Mouse (Mus musculus): ENCODE measurements around the gene Nod2. TPM values are rescaled to one million over a fixed set of nuclear protein-coding genes. Genes with fewer than 3 reads are reported as not detected.
A peak's percentile ranks its signal among the peaks of the same experiment; 100 is the strongest.

The Nod2 gene
- total RNA-seq (2021): under 1 TPM; 0.31 to 0.53 TPM
- long read RNA-seq, experiment 1: 0 reads
- long read RNA-seq, experiment 2: 0 reads

GRCm38 (mm10) chr8:88646837-88647778 is at the start of gene Nod2:
Gene Nod2 (plus strand): TSS chr8:88647315.
- TF ChIP-seq CTCF (IDR thresholded peaks at IDR 0.05): no peak
- peak; percentile 89 for DNase-seq
- Histone ChIP-seq H3K27ac (peak within 1 kb of the TSS; percentile 79), H3K4me3 (peak within 1 kb of the TSS; percentile 77)
- intact Hi-C loops (cut with DNase I): loop anchor here (5.0 kb wide), 1 partner anchor 50 kb away; the partner anchor contains the start of gene Cyld

GRCm38 (mm10) chr8:88598578-88598977 is 48.5 kb upstream of the Nod2 start:
- intact Hi-C loops (cut with DNase I): no loop called here
- DNase-seq: no peak
- Histone ChIP-seq H3K4me3 (no peak overlapping the region), H3K27ac (no peak overlapping the region)
- TF ChIP-seq CTCF (IDR thresholded peaks at IDR 0.05): no peak

- no peak for TF ChIP-seq CTCF (IDR thresholded peaks at IDR 0.05)
- Histone ChIP-seq H3K27ac (no peak overlapping the region), H3K4me3 (no peak overlapping the region)
- no peak for DNase-seq
- intact Hi-C loops (cut with DNase I): no loop called here
These were observed 47.6 kb upstream of the Nod2 start for GRCm38 (mm10) chr8:88599491-88599890.

- intact Hi-C loops (cut with DNase I): no loop called here
- no peak for TF ChIP-seq CTCF (IDR thresholded peaks at IDR 0.05)
- no peak overlapping the region for H3K27ac ChIP-seq
- DNase-seq: no peak
- no peak overlapping the region for H3K4me3 ChIP-seq
These were observed 43.6 kb upstream of the Nod2 start for GRCm38 (mm10) chr8:88603446-88603989.

- H3K4me3 ChIP-seq: no peak overlapping the region
- intact Hi-C loops (cut with DNase I): no loop called here
- no peak overlapping the region for H3K27ac ChIP-seq
- peak; percentile 67 for DNase-seq
- TF ChIP-seq CTCF (IDR thresholded peaks at IDR 0.05): no peak
These were observed 42.8 kb upstream of the Nod2 start for GRCm38 (mm10) chr8:88604065-88605038.

- TF ChIP-seq CTCF (IDR thresholded peaks at IDR 0.05): no peak
- no peak overlapping the region for H3K27ac ChIP-seq
- no peak overlapping the region for H3K4me3 ChIP-seq
- intact Hi-C loops (cut with DNase I): no loop called here
- no peak for DNase-seq
These were observed 41.6 kb upstream of the Nod2 start for GRCm38 (mm10) chr8:88605361-88606040.

GRCm38 (mm10) chr8:88609036-88609435 is 38.1 kb upstream of the Nod2 start:
- no peak overlapping the region for H3K27ac ChIP-seq
- H3K4me3 ChIP-seq: no peak overlapping the region
- DNase-seq: no peak
- intact Hi-C loops (cut with DNase I): no loop called here
- TF ChIP-seq CTCF (IDR thresholded peaks at IDR 0.05): no peak

- intact Hi-C loops (cut with DNase I): no loop called here
- no peak overlapping the region for H3K27ac ChIP-seq
- no peak for DNase-seq
- TF ChIP-seq CTCF (IDR thresholded peaks at IDR 0.05): no peak
- no peak overlapping the region for H3K4me3 ChIP-seq
These were observed 36.8 kb upstream of the Nod2 start for GRCm38 (mm10) chr8:88610271-88610670.

- no peak for DNase-seq
- no peak for TF ChIP-seq CTCF (IDR thresholded peaks at IDR 0.05)
- intact Hi-C loops (cut with DNase I): no loop called here
- H3K27ac ChIP-seq: no peak overlapping the region
- H3K4me3 ChIP-seq: no peak overlapping the region
These were observed 32.1 kb upstream of the Nod2 start for GRCm38 (mm10) chr8:88614981-88615380.

- Histone ChIP-seq H3K4me3 (no peak overlapping the region), H3K27ac (no peak overlapping the region)
- no peak for TF ChIP-seq CTCF (IDR thresholded peaks at IDR 0.05)
- intact Hi-C loops (cut with DNase I): no loop called here
- DNase-seq: no peak
These were observed 28.5 kb upstream of the Nod2 start for GRCm38 (mm10) chr8:88618612-88619011.

GRCm38 (mm10) chr8:88619513-88619912 is 27.6 kb upstream of the Nod2 start:
- DNase-seq: no peak
- intact Hi-C loops (cut with DNase I): no loop called here
- no peak overlapping the region for H3K27ac ChIP-seq
- TF ChIP-seq CTCF (IDR thresholded peaks at IDR 0.05): peak; percentile 56
- H3K4me3 ChIP-seq: no peak overlapping the region

- Histone ChIP-seq H3K27ac (no peak overlapping the region), H3K4me3 (no peak overlapping the region)
- no peak for TF ChIP-seq CTCF (IDR thresholded peaks at IDR 0.05)
- no peak for DNase-seq
- intact Hi-C loops (cut with DNase I): loop anchor here (2.0 to 5.0 kb wide), 3 partner anchors 54 to 354 kb away; partner anchors contain the start of gene Brd7
These were observed 26.2 kb upstream of the Nod2 start for GRCm38 (mm10) chr8:88620931-88621330.

Measured in gastrocnemius, adult 2 months (tissue).